Mouse (Mus musculus) gonadal fat pad, adult 2 months (tissue): ENCODE measurements at regions not wholly inside any gene's neighbourhood (a gene's known extent, or its start where the extent isn't known, plus 50 kb on each side); places are given as distances from the start of the nearest gene placed in this dataset.

Source experiments
- DNase-seq: peaks from one replicate; pipeline ENCODE4 v3.0.0-alpha.2; 2012; ENCODE audit warnings: low read depth

- DNase-seq, result no peak
Measured at GRCm38 (mm10) chr13:99781616-99782015, 119.3 kb downstream of the Cartpt start.

GRCm38 (mm10) chr13:99780751-99781460 is 120.0 kb downstream of the Cartpt start:
- DNase-seq, result no peak

- no peak for DNase-seq
Measured at GRCm38 (mm10) chr13:99778747-99779146, 122.1 kb downstream of the Cartpt start.

- no peak for DNase-seq
Measured at GRCm38 (mm10) chr13:99777736-99778135, 123.2 kb downstream of the Cartpt start.

- no peak for DNase-seq
Measured at GRCm38 (mm10) chr13:99765965-99766364, 134.9 kb downstream of the Cartpt start.

GRCm38 (mm10) chr13:99764764-99765163 is 136.1 kb downstream of the Cartpt start:
- DNase-seq, result no peak

GRCm38 (mm10) chr13:99764097-99764714 is 136.7 kb downstream of the Cartpt start:
- DNase-seq, result no peak

GRCm38 (mm10) chr13:99761843-99762242 is 139.0 kb downstream of the Cartpt start:
- no peak for DNase-seq

- no peak for DNase-seq
Measured at GRCm38 (mm10) chr13:99761423-99761822, 139.5 kb downstream of the Cartpt start.

GRCm38 (mm10) chr13:99760646-99761045 is 140.2 kb downstream of the Cartpt start:
- DNase-seq, result no peak

- no peak for DNase-seq
Measured at GRCm38 (mm10) chr13:99759256-99760044, 141.4 kb downstream of the Cartpt start.

GRCm38 (mm10) chr13:99754701-99755100 is 146.2 kb downstream of the Cartpt start:
- no peak for DNase-seq

- DNase-seq, result no peak
Measured at GRCm38 (mm10) chr13:99754251-99754652, 146.6 kb downstream of the Cartpt start.

- no peak for DNase-seq
Measured at GRCm38 (mm10) chr13:99753526-99753925, 147.4 kb downstream of the Cartpt start.

- no peak for DNase-seq
Measured at GRCm38 (mm10) chr13:99750729-99751128, 150.2 kb downstream of the Cartpt start.

- no peak for DNase-seq
Measured at GRCm38 (mm10) chr13:99749342-99749741, 151.5 kb downstream of the Cartpt start.

GRCm38 (mm10) chr13:99748128-99748527 is 152.8 kb downstream of the Cartpt start:
- DNase-seq, result no peak

- no peak for DNase-seq
Measured at GRCm38 (mm10) chr13:99745526-99745925, 155.4 kb downstream of the Cartpt start.

- DNase-seq, result no peak
Measured at GRCm38 (mm10) chr13:99744790-99745120, 156.1 kb downstream of the Cartpt start.

- no peak for DNase-seq
Measured at GRCm38 (mm10) chr13:99743952-99744789, 156.7 kb downstream of the Cartpt start.

GRCm38 (mm10) chr13:99742507-99742906 is 158.4 kb downstream of the Cartpt start:
- DNase-seq, result no peak

- DNase-seq, result no peak
Measured at GRCm38 (mm10) chr13:99741981-99742380, 158.9 kb downstream of the Cartpt start.
